Mouse (Mus musculus) megakaryocyte, embryonic 14.5 days (primary cell): ENCODE measurements around the gene Lyplal1.

Source experiments
- FLI1 ChIP-seq: IDR thresholded peaks from 2 replicates; pipeline ENCODE4 v1.6.1; 2012; ENCODE audit warnings: low read length, inconsistent platforms, mixed read lengths
- GATA1 ChIP-seq: IDR thresholded peaks from 3 replicates; pipeline ENCODE4 v1.6.1; 2012; ENCODE audit warnings: mixed read lengths, low read length, inconsistent platforms, borderline replicate concordance

DNA sequence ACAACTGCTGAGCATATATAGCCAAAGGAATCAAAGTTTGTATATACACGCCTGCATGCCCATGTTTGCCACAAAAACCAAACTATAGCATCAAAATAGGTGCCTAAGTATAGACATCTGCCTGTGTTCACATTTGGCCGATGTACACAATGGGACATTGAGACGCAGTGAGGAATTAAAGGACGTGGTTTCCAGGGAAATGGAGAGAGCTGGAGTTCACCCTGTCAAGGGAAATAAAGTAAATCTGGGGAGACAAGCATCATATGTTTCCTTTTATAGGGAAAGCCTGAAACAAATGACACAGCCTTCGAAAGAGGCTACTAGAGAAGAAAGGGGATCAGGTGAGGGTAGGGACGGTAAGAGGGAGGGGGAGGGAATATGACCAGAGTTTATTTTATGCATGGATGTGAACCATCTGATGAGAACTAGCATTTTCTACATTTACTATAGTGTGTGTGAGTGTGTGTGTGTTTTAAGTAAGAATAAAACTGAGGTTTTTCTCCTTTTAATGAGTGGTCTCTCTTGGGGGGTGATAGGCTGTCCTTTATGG, 9.3 kb upstream of the Lyplal1 start:
- TF ChIP-seq GATA1 (no peak), FLI1 (no peak)
